Mouse (Mus musculus) left cerebral cortex, adult 6 months (tissue): Measurements from ENCODE around the gene Clip1. TPM values are rescaled to one million over a fixed set of nuclear protein-coding genes. Genes with fewer than 3 reads are reported as not detected.

ENCODE experiments used
- long read RNA-seq, 2 experiments: library from polyadenylated mRNA; unstranded; transcript quantifications; one replicate each; pipeline ENCODE4 v2.0.0; 2019 to 2020
- polyA plus RNA-seq: library from polyadenylated mRNA; unstranded; fragments of <200 nt; fragmentation: Nextera tagmentation; gene quantifications from 2 replicates; pipeline ENCODE4 v1.2.3, GENCODE M21; 2021

The Clip1 gene
- polyA plus RNA-seq: 32.8 and 39.0 TPM in 2 replicates
- long read RNA-seq, experiment 1, partial matches to known transcripts: 120 of 153 reads
- long read RNA-seq, experiment 1, other reads (novel, unspliced or antisense): 30 of 153 reads
- long read RNA-seq, experiment 2, partial matches to known transcripts: 78 of 98 reads
- long read RNA-seq, experiment 2, other reads (novel, unspliced or antisense): 20 of 98 reads

GRCm38 (mm10) chr5:123684221-123685144 lies at the start of gene Clip1:
Gene Clip1 (minus strand): TSS chr5:123684618.

GRCm38 (mm10) chr5:123720328-123721311 lies 36.2 kb upstream of the Clip1 start, which contains the start of gene Zcchc8:
Gene Zcchc8 (minus strand): TSS chr5:123721100.

DNA sequence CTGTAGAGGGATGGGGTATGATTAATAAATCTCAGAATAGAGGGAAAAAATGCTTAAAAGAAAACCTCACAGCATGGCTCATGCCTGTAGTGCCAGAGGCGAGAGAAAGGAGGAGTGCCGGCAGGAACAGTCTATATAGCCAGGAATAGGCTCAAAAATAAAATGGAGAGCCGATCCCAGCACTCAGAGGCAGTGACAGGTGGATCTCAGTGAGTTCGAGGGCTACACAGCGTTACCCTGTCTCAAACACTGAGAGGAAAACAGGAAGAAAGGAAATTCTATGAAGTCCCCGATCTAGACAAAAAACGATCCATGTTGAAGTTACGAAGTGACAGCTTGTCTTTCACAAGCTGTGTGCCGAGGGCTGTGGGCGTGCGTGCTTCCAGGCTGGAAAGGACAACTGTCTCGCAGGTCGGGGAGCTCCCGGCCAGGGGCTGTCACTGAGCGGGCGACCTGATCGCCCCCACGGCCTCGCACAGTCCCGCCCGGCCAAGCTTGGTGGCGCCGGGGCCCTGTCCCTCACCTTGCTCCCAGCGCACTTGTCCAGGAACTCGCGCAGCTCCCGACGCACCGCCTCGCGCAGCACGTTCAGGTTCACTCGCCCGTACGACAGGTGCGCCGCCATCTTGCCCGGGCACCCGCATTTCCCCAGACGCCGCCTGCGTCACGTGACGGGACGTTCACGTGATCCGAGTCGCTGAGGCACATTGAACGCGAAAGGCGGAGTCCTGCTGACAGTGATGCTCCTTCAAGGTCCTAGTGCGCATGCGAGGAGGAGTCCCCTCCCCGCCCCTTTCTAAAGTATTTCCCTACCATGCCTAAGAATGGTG lies 111.8 kb downstream of the Clip1 start, which contains the start of gene Vps33a:
Vps33a (minus strand) TSS at position 682 of the 830 bp plus-strand sequence.

Other genes starting within 250 kb of the Clip1 start
- 0.36 and 0.48 TPM in 2 replicates for gene Lrrc43, start 195.3 kb downstream of the Clip1 start, polyA plus RNA-seq
- not detected in 2 replicates for gene Il31, start 195.1 kb downstream of the Clip1 start, polyA plus RNA-seq
- 1.5 TPM in 1 of 2 replicates, not detected in the other for gene B3gnt4, start 174.2 kb downstream of the Clip1 start, polyA plus RNA-seq
- 51.9 and 56.0 TPM in 2 replicates for gene Diablo, start 160.4 kb downstream of the Clip1 start, polyA plus RNA-seq
- 0.16 TPM in 1 of 2 replicates, not detected in the other for gene Gm49027, start 159.1 kb downstream of the Clip1 start, polyA plus RNA-seq
- 37.4 and 40.7 TPM in 2 replicates for gene Vps33a, start 111.6 kb downstream of the Clip1 start, polyA plus RNA-seq
- 16.1 and 16.9 TPM in 2 replicates for gene Zcchc8, start 36.5 kb upstream of the Clip1 start, polyA plus RNA-seq
- gene Rsrc2, start 64.8 kb upstream of the Clip1 start, polyA plus RNA-seq: 47.0 and 58.7 TPM in 2 replicates
- gene Kntc1, start 65.1 kb upstream of the Clip1 start, polyA plus RNA-seq: 0.63 and 1.7 TPM in 2 replicates
- gene Hcar2, start 180.9 kb upstream of the Clip1 start, polyA plus RNA-seq: 0.09 TPM in 1 of 2 replicates, not detected in the other
- gene Hcar1, start 195.4 kb upstream of the Clip1 start, polyA plus RNA-seq: 0.38 and 0.56 TPM in 2 replicates
- 93.0 and 152 TPM in 2 replicates for gene Denr, start 222.6 kb upstream of the Clip1 start, polyA plus RNA-seq
- gene Gm43518, start 242.8 kb upstream of the Clip1 start, polyA plus RNA-seq: not detected in 2 replicates
- gene Ccdc62, start 246.1 kb upstream of the Clip1 start, polyA plus RNA-seq: 1.8 and 3.2 TPM in 2 replicates